In the genomic region with DNA sequence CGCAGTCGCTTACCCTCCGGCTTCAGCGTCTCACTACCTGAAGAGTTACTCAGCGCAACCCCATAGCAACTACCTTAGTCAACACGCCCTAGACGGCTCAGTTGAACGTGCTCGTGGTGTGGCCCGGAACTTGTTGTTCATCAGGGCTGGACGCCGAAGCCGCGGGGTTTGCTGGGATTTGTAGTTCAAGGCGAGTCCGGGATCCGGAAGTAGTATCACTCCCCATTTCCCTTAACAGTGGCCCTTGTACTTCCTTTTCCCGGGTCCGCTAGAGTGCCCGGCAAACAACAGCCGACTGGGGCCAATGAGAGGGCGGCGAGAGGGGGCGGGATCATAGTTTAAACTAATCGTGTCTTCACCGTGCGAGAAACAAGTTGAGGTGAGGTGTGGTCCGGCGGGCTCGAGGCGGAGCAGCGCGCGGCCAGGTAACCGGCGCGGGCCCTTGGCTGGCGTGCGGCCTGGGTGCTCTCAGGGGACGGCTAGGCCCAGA, we compare ENCODE assay signal across 8 mouse cellular contexts. TPM values are rescaled to one million over a fixed set of nuclear protein-coding genes. Genes with fewer than 3 reads are reported as not detected.
A peak's percentile ranks its signal among the peaks of the same experiment; 100 is the strongest.
DNase-seq lines count a peak whose midpoint lies in the region; ATAC-seq and TF ChIP-seq lines count a peak whose summit lies in the region.

A gene (minus strand): TSS at position 145 of the 490 bp plus-strand sequence.
A gene (plus strand): TSS at position 361 of the 490 bp plus-strand sequence.

- H3K9ac ChIP-seq in forebrain, embryonic 16.5 days (replicated peaks; ENCODE audit: low read depth, low read length): peak within 1 kb of the TSS; percentile 84
- peak within 1 kb of the TSS; percentile 85 for H3K9ac ChIP-seq in lung, embryonic 14.5 days

- TF ChIP-seq POLR2A in olfactory bulb, adult 2 months (IDR thresholded peaks at IDR 0.05; ENCODE audit: insufficient read depth, low read depth, low read length): peak; percentile 49; the same call in 1 of the 2 replicates
- TF ChIP-seq POLR2A in thymus, adult 2 months (IDR thresholded peaks at IDR 0.05; ENCODE audit: control insufficient read depth, extremely low read depth, insufficient read depth, low read length, poor library complexity): peak; percentile 50; the same call in 1 of the 2 replicates

- under 1% methylated on average over 40 of the region's 40 CpGs for WGBS in forebrain, embryonic 16.5 days
- WGBS in lung, embryonic 14.5 days: under 1% methylated on average over 40 of the region's 40 CpGs
- whole genome bisulfite sequencing in olfactory bulb, adult 2 months: under 1% methylated on average over 40 of the region's 40 CpGs
- WGBS in thymus, adult 2 months: under 1% methylated on average over 40 of the region's 40 CpGs

- peak; percentile 98 for DNase-seq in G1E (ENCODE audit: low spot score)
- DNase-seq in cerebellum, adult 18-20 months: peak; percentile 95 to 99
- DNase-seq in heart, postnatal 36 days: peak; percentile 93 to 95
- DNase-seq in layer of hippocampus, adult 2 months (ENCODE audit: low spot score in 2 of 2): peak; percentile 98
- DNase-seq in lung, embryonic 14.5 days: peak; percentile 99
- peak; percentile 97 for DNase-seq in thymus, adult 2 months

- peak; percentile 98 for ATAC-seq in G1E (ENCODE audit: extremely low read depth, insufficient number of reproducible peaks, low FRiP score, poor library complexity, severe bottlenecking)
- peak; percentile 99 for ATAC-seq in forebrain, embryonic 16.5 days
- peak; percentile 99 for ATAC-seq in lung, embryonic 14.5 days (ENCODE audit: insufficient read depth)

- H3K4me2 ChIP-seq in forebrain, embryonic 16.5 days (ENCODE audit: low read length): peak within 1 kb of the TSS; percentile 62
- H3K4me2 ChIP-seq in lung, embryonic 14.5 days: peak within 1 kb of the TSS; percentile 80

- intact Hi-C loops in heart, postnatal 36 days (cut with DNase I): loop anchor here (1.0 to 2.0 kb wide), 4 partner anchors 25 to 131 kb away; a partner anchor contains a TSS

- peaks cover 21% of the 10 kb centered on the region for H3K4me1 ChIP-seq in G1E (ENCODE audit: insufficient read depth, low read depth, low read length)
- H3K4me1 ChIP-seq in forebrain, embryonic 16.5 days (replicated peaks; ENCODE audit: control insufficient read depth, insufficient read depth, low read length): peaks cover 22% of the 10 kb centered on the region
- no peaks in the 10 kb centered on the region for H3K4me1 ChIP-seq in lung, embryonic 14.5 days (ENCODE audit: insufficient read depth)
- H3K4me1 ChIP-seq in olfactory bulb, adult 2 months (ENCODE audit: control insufficient read depth, insufficient read depth, low read length): peaks cover 7% of the 10 kb centered on the region; the same call in 1 of the 2 replicates
- H3K4me1 ChIP-seq in thymus, adult 2 months (replicated peaks; ENCODE audit: control insufficient read depth, insufficient read depth, low read length): 0 out of 2 replicates have a peak, but pooled peaks cover 2% of the 10 kb centered on the region

- H3K4me3 ChIP-seq in G1E (ENCODE audit: low read depth, low read length): peak within 1 kb of the TSS; percentile 83
- H3K4me3 ChIP-seq in forebrain, embryonic 16.5 days (replicated peaks; ENCODE audit: low read length): peak within 1 kb of the TSS; percentile 95
- H3K4me3 ChIP-seq in layer of hippocampus, adult 2 months: peak within 1 kb of the TSS; percentile 90
- peak within 1 kb of the TSS; percentile 87 for H3K4me3 ChIP-seq in lung, embryonic 14.5 days (ENCODE audit: low read depth, low read length)
- peak within 1 kb of the TSS; percentile 84 for H3K4me3 ChIP-seq in olfactory bulb, adult 2 months (ENCODE audit: insufficient read depth, low read depth, low read length)
- peak within 1 kb of the TSS; percentile 83 for H3K4me3 ChIP-seq in thymus, adult 2 months (ENCODE audit: control insufficient read depth, insufficient read depth, low read length)

- no peaks in the 10 kb centered on the region for H3K27me3 ChIP-seq in G1E (ENCODE audit: insufficient read depth, low read length)
- no peaks in the 10 kb centered on the region for H3K27me3 ChIP-seq in forebrain, embryonic 16.5 days (replicated peaks; ENCODE audit: control insufficient read depth, insufficient read depth, low read length)
- H3K27me3 ChIP-seq in lung, embryonic 14.5 days (ENCODE audit: insufficient read depth, low read length): no peaks in the 10 kb centered on the region
- H3K27me3 ChIP-seq in thymus, adult 2 months (ENCODE audit: control insufficient read depth, insufficient read depth, low read length): no peaks in the 10 kb centered on the region

- peaks cover 41% of the 10 kb centered on the region for H3K36me3 ChIP-seq in G1E (replicated peaks)
- H3K36me3 ChIP-seq in forebrain, embryonic 16.5 days (ENCODE audit: control insufficient read depth, insufficient read depth): no peaks in the 10 kb centered on the region
- H3K36me3 ChIP-seq in lung, embryonic 14.5 days (ENCODE audit: insufficient read depth): no peaks in the 10 kb centered on the region
- H3K36me3 ChIP-seq in thymus, adult 2 months (ENCODE audit: control insufficient read depth, insufficient read depth, low read length): no peaks in the 10 kb centered on the region

- H3K27ac ChIP-seq in forebrain, embryonic 16.5 days (ENCODE audit: low read length): peak within 1 kb of the TSS; percentile 56
- peak within 1 kb of the TSS; percentile 80 for H3K27ac ChIP-seq in layer of hippocampus, adult 2 months
- H3K27ac ChIP-seq in lung, embryonic 14.5 days (ENCODE audit: low read depth): peak within 1 kb of the TSS; percentile 87
- H3K27ac ChIP-seq in olfactory bulb, adult 2 months (ENCODE audit: insufficient read depth, low read depth, low read length): no peak within 1 kb of the TSS
- peak within 1 kb of the TSS; percentile 20; the same call in 1 of the 2 replicates for H3K27ac ChIP-seq in thymus, adult 2 months (ENCODE audit: control insufficient read depth, insufficient read depth, low read length)

- no peaks in the 10 kb centered on the region for H3K9me3 ChIP-seq in G1E (replicated peaks)
- no peaks in the 10 kb centered on the region for H3K9me3 ChIP-seq in forebrain, embryonic 16.5 days (ENCODE audit: control insufficient read depth, low read length)
- H3K9me3 ChIP-seq in lung, embryonic 14.5 days (ENCODE audit: low read depth, low read length): no peaks in the 10 kb centered on the region

- TF ChIP-seq CTCF in G1E (IDR thresholded peaks at IDR 0.05; ENCODE audit: low read depth, low read length): no peak
- no peak for TF ChIP-seq CTCF in layer of hippocampus, adult 2 months (conservative IDR thresholded peaks at IDR 0.05)
- no peak for TF ChIP-seq CTCF in lung, embryonic 14.5 days (IDR thresholded peaks at IDR 0.05; ENCODE audit: low read depth)
- TF ChIP-seq CTCF in olfactory bulb, adult 2 months (IDR thresholded peaks at IDR 0.05; ENCODE audit: insufficient read depth, low read depth, low read length): no peak
- peak; percentile 29; the same call in 1 of the 2 replicates for TF ChIP-seq CTCF in thymus, adult 2 months (IDR thresholded peaks at IDR 0.05; ENCODE audit: borderline replicate concordance, control insufficient read depth, extremely low read depth, insufficient read depth, low read length, poor library complexity)

RNA-seq across cellular contexts. Expression of the first gene that starts in this region (rescaled TPM):
- 12.4 and 17.7 TPM in 2 replicates for total RNA-seq in G1E (2014; fragmentation: Nextera tagmentation)
- 2.9 and 4.1 TPM in 2 replicates for total RNA-seq in G1E (2017)
- 0.53 and 0.65 TPM in 2 replicates for polyA plus RNA-seq in G1E (2012)
- 9.4 and 9.6 TPM in 2 replicates for polyA plus RNA-seq in forebrain, embryonic 16.5 days (2015; fragmentation: Nextera tagmentation; extraction: Ambion mirVana)
- 1 to 10 TPM; 3.6 to 5.2 TPM for total RNA-seq in heart, postnatal 36 days (2021)
- total RNA-seq in layer of hippocampus, adult 2 months (2021): 1 to 10 TPM; 5.4 to 5.9 TPM
- 7.7 and 8.3 TPM in 2 replicates for polyA plus RNA-seq in lung, embryonic 14.5 days (2014; fragmentation: Nextera tagmentation; extraction: Ambion mirVana)
- not detected in 2 replicates for polyA plus RNA-seq in olfactory bulb, adult 2 months (2012; ENCODE audit: insufficient read depth, insufficient read length, low replicate concordance, missing spikeins)
- polyA plus RNA-seq in thymus, adult 2 months (2012; rRNA removed): 4.0 and 6.2 TPM in 2 replicates

RNA-seq across cellular contexts. Expression of the second gene that starts in this region (rescaled TPM):
- total RNA-seq in G1E (2014; fragmentation: Nextera tagmentation) (134 and 189 TPM in 2 replicates), G1E (2017) (120 and 125 TPM in 2 replicates)
- polyA plus RNA-seq in G1E (2012): 106 and 112 TPM in 2 replicates
- polyA plus RNA-seq in forebrain, embryonic 16.5 days (2015; fragmentation: Nextera tagmentation; extraction: Ambion mirVana): 64.8 and 68.6 TPM in 2 replicates
- total RNA-seq in heart, postnatal 36 days (2021): 10 to 100 TPM; 97.8 to 98.6 TPM
- total RNA-seq in layer of hippocampus, adult 2 months (2021): 100 to 1,000 TPM; 114 to 118 TPM
- polyA plus RNA-seq in lung, embryonic 14.5 days (2014; fragmentation: Nextera tagmentation; extraction: Ambion mirVana): 109 TPM in 2 replicates
- 257 TPM in 1 of 2 replicates, not detected in the other for polyA plus RNA-seq in olfactory bulb, adult 2 months (2012; ENCODE audit: insufficient read depth, insufficient read length, low replicate concordance, missing spikeins)
- polyA plus RNA-seq in thymus, adult 2 months (2012; rRNA removed): 166 and 186 TPM in 2 replicates
